Mouse (Mus musculus) regulatory T cell (primary cell): ENCODE data around the gene Gfra4.
"Not testable (repeated sequence)": the region's sequence is repeated elsewhere in the genome, so short reads cannot be mapped to it uniquely, and the experiment has no call there.

Experiments used
- in situ Hi-C: fragments of 300-600 bp; cut with MboI, MseI; formaldehyde crosslinking; loops from one replicate; pipeline ENCODE4 v1.15.1; 2025; ENCODE audit warnings: high pct_unique_total_duplicates

Gfra4 gene

GRCm38 (mm10) chr2:131052043-131052442, 9.2 kb upstream of the Gfra4 start:
- in situ Hi-C loops, result no loop called here

- in situ Hi-C loops, result no loop called here
Observed at GRCm38 (mm10) chr2:131046025-131046424, 3.1 kb upstream of the Gfra4 start.

- in situ Hi-C loops, result no loop called here
Observed at GRCm38 (mm10) chr2:131044989-131045720, 2.3 kb upstream of the Gfra4 start.

GRCm38 (mm10) chr2:131044354-131044852, 1.5 kb upstream of the Gfra4 start:
- in situ Hi-C loops, result no loop called here

- in situ Hi-C loops, result no loop called here
Observed at GRCm38 (mm10) chr2:131040854-131041825, 1.7 kb downstream of the Gfra4 start.

GRCm38 (mm10) chr2:131038675-131039074, 4.2 kb downstream of the Gfra4 start:
- in situ Hi-C loops, result no loop called here

- in situ Hi-C loops, result no loop called here
Observed at GRCm38 (mm10) chr2:131038197-131038596, 4.7 kb downstream of the Gfra4 start.

- in situ Hi-C loops, result no loop called here
Observed at GRCm38 (mm10) chr2:131037226-131037990, 5.5 kb downstream of the Gfra4 start.

GRCm38 (mm10) chr2:131036757-131037156, 6.1 kb downstream of the Gfra4 start:
- in situ Hi-C loops, result no loop called here

- in situ Hi-C loops, result no loop called here
Observed at GRCm38 (mm10) chr2:131036343-131036742, 6.5 kb downstream of the Gfra4 start.

GRCm38 (mm10) chr2:131031406-131031805, 11.5 kb downstream of the Gfra4 start:
- in situ Hi-C loops, result not testable (repeated sequence)

GRCm38 (mm10) chr2:131030998-131031397, 11.9 kb downstream of the Gfra4 start:
- in situ Hi-C loops, result no loop called here

- in situ Hi-C loops, result no loop called here
Observed at GRCm38 (mm10) chr2:131030561-131030960, 12.3 kb downstream of the Gfra4 start.

- in situ Hi-C loops, result no loop called here
Observed at GRCm38 (mm10) chr2:131029065-131029935, 13.6 kb downstream of the Gfra4 start.

GRCm38 (mm10) chr2:131026941-131027340, 15.9 kb downstream of the Gfra4 start:
- in situ Hi-C loops, result no loop called here

GRCm38 (mm10) chr2:131025230-131025629, 17.7 kb downstream of the Gfra4 start:
- in situ Hi-C loops, result no loop called here

- in situ Hi-C loops, result no loop called here
Observed at GRCm38 (mm10) chr2:131010566-131010965, 32.3 kb downstream of the Gfra4 start.

- in situ Hi-C loops, result no loop called here
Observed at GRCm38 (mm10) chr2:131009123-131009522, 33.8 kb downstream of the Gfra4 start.

GRCm38 (mm10) chr2:130992818-130993217, 50.1 kb downstream of the Gfra4 start:
- in situ Hi-C loops, result no loop called here
